Mouse (Mus musculus) kidney, embryonic 15.5 days (tissue): ENCODE data around the gene Cabp2. TPM values are rescaled to one million over a fixed set of nuclear protein-coding genes. Genes with fewer than 3 reads are reported as not detected.
"Not testable (repeated sequence)": the region's sequence is repeated elsewhere in the genome, so short reads cannot be mapped to it uniquely, and the experiment has no call there.

Experiments used
- ATAC-seq: fragments of 200-750 bp; cut with Nextera tagmentation; replicated peaks from 2 replicates; pipeline ENCODE4 v1.8.0; 2017; ENCODE audit warnings: moderate TSS enrichment; ENCODE audit not compliant: low FRiP score
- H3K27ac ChIP-seq: fragments of 300-500 bp; sonication (generic); 2 replicates; pipeline ENCODE4 v1.5.1; 2015; ENCODE audit warnings: mild to moderate bottlenecking, inconsistent platforms
- H3K27me3 ChIP-seq: fragments of 300-500 bp; sonication (generic); 2 replicates; pipeline ENCODE4 v1.6.1; 2015; ENCODE audit warnings: inconsistent platforms
- H3K36me3 ChIP-seq: fragments of 300-500 bp; sonication (generic); 2 replicates; pipeline ENCODE4 v1.6.1; 2015; ENCODE audit warnings: inconsistent platforms
- H3K4me1 ChIP-seq: fragments of 300-500 bp; sonication (generic); 2 replicates; pipeline ENCODE4 v1.6.1; 2015; ENCODE audit warnings: inconsistent platforms
- H3K4me2 ChIP-seq: fragments of 300-500 bp; sonication (generic); 2 replicates; pipeline ENCODE4 v1.6.1; 2015; ENCODE audit warnings: moderate library complexity, mild to moderate bottlenecking, inconsistent platforms
- H3K4me3 ChIP-seq: fragments of 300-500 bp; sonication (generic); replicated peaks from 2 replicates; pipeline ENCODE4 v1.5.1; 2015; ENCODE audit warnings: mild to moderate bottlenecking, inconsistent platforms
- H3K9ac ChIP-seq: fragments of 300-500 bp; sonication (generic); 2 replicates; pipeline ENCODE4 v1.6.1; 2015; ENCODE audit warnings: mild to moderate bottlenecking, inconsistent platforms
- H3K9me3 ChIP-seq: fragments of 300-500 bp; sonication (generic); replicated peaks from 2 replicates; pipeline ENCODE4 v1.6.1; 2016; ENCODE audit warnings: inconsistent platforms
- WGBS: fragments of 180-500 bp; shearing (Covaris S2); methylation state at CpG from one replicate; pipeline ENCODE4 v1.1.7; 2015; ENCODE audit warnings: mixed read lengths; 5-methylcytosine and 5-hydroxymethylcytosine counted together
- polyA plus RNA-seq: library from polyadenylated mRNA; unstranded; fragments of >200 nt; fragmentation: Nextera tagmentation; extraction: Ambion mirVana; gene quantifications from 2 replicates; pipeline ENCODE4 v1.2.1, GENCODE M21; 2015

Gene Cabp2
- polyA plus RNA-seq, 1 experiment from 2014 or later, result 0.84 TPM

DNA sequence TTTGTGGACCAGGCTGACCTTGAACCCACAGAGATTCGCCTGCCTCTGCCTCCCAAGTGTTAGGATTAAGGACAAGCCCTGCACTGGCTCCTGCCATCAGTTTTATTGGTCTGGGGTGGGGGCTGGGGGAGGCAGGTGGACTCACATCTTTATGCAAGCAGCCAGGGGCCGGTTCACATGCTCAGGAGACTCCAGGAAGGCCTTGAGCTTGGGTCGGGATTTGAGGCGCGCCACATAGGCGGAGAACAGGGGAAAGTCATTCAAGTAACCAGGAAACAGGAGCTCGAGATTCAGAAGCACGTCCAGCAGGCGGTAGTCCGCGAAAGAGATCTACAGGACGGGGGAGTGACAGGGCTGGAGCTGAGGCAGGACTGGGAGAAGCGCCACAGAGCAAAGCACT lies 24.0 kb upstream of the Cabp2 start:
- no peak overlapping the region for H3K4me3 ChIP-seq
- H3K27me3 ChIP-seq, result no peaks in the 10 kb centered on the region
- ATAC-seq, result no peak
- WGBS, result 75% methylated on average over 13 of the region's 13 CpGs
- H3K4me2 ChIP-seq, result no peak overlapping the region
- no peak overlapping the region for H3K27ac ChIP-seq
- H3K9ac ChIP-seq, result no peak overlapping the region
- H3K4me1 ChIP-seq, result no peaks in the 10 kb centered on the region
- no peaks in the 10 kb centered on the region for H3K9me3 ChIP-seq
- no peaks in the 10 kb centered on the region for H3K36me3 ChIP-seq

DNA sequence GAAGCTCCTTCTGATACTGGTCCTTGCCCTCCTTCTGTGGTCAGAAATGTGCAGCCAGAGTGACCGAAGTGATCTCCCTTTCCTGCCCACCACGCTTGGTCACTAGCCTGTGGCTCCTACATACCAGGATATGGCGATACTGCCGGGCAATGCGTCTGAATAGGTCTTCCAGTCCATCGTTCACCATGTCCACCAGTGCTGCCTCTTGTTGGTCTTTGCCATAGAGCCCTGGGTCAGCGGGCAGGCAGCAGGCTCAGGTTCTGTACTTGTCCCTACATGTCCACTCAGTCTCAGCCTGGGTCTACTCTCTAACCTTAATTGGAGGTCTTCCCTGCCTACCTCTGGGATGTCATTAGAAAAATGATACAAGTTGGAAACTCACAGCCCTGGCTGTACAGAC lies 23.4 kb upstream of the Cabp2 start:
- Histone ChIP-seq H3K27ac (no peak overlapping the region), H3K36me3 (no peaks in the 10 kb centered on the region), H3K4me3 (no peak overlapping the region), H3K9ac (no peak overlapping the region), H3K9me3 (no peaks in the 10 kb centered on the region), H3K4me1 (no peaks in the 10 kb centered on the region), H3K4me2 (no peak overlapping the region), H3K27me3 (no peaks in the 10 kb centered on the region)
- no peak for ATAC-seq
- 95% methylated on average over 7 of the region's 7 CpGs for WGBS

- no peaks in the 10 kb centered on the region for H3K4me1 ChIP-seq
- H3K9me3 ChIP-seq, result no peaks in the 10 kb centered on the region
- H3K27me3 ChIP-seq, result no peaks in the 10 kb centered on the region
- WGBS, result 95% methylated on average over 5 of the region's 5 CpGs
- ATAC-seq, result no peak
- no peak overlapping the region for H3K9ac ChIP-seq
- H3K27ac ChIP-seq, result no peak overlapping the region
- no peaks in the 10 kb centered on the region for H3K36me3 ChIP-seq
- no peak overlapping the region for H3K4me3 ChIP-seq
- H3K4me2 ChIP-seq, result no peak overlapping the region
These were observed 22.8 kb upstream of the Cabp2 start for GRCm38 (mm10) chr19:4058581-4058980.

DNA sequence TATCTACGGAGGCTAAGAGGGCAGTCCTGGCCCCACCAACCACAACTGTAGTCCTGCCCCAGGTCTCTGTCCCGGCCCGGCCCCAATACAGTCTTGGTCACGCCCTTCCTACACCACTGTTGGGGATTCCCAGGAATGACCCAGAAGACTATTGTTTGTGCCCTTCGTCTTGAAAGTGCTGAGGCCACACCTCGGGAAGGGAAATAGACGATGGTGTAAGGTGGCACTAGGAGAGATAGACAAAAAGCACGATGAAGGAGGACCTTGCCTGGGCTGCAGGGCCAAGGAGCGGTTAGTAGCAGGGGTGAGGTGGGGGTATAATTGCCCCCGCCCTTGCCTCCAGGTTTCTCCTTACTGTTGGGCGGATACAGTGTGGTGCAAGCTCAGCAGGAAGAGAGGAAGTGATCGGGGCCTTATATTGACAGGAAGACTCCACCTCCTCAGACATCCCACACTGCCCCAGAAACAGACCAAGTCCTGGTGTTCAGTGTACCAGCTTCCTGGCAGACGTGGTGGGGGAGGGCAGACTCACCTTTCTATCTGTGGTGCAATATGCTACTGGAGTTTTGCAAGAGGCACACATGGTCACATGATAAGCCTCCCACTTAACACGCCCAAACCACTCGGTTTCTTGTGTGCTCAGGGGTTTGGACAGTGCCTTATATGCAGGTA lies 22.2 kb upstream of the Cabp2 start, which contains the start of gene Gstp3:
Gene Gstp3, minus strand, starts transcription at position 501 of the 672 bp plus-strand sequence.
- Histone ChIP-seq H3K4me2 (no peak within 1 kb of the TSS), H3K4me1 (no peaks in the 10 kb centered on the region), H3K27ac (no peak within 1 kb of the TSS), H3K9ac (no peak within 1 kb of the TSS), H3K27me3 (no peaks in the 10 kb centered on the region), H3K4me3 (no peak within 1 kb of the TSS), H3K36me3 (no peaks in the 10 kb centered on the region), H3K9me3 (no peaks in the 10 kb centered on the region)
- 0 out of 2 replicates have a peak, but pooled peaks have one; percentile 33 for ATAC-seq
- 78% methylated on average over 15 of the region's 15 CpGs for WGBS

- 89% methylated on average over 8 of the region's 8 CpGs for WGBS
- H3K4me1 ChIP-seq, H3K9ac ChIP-seq, H3K4me2 ChIP-seq, H3K27ac ChIP-seq, H3K4me3 ChIP-seq, H3K9me3 ChIP-seq, ATAC-seq, H3K36me3 ChIP-seq, H3K27me3 ChIP-seq: not testable (repeated sequence)
These were observed 21.1 kb upstream of the Cabp2 start for GRCm38 (mm10) chr19:4060044-4060898.

DNA sequence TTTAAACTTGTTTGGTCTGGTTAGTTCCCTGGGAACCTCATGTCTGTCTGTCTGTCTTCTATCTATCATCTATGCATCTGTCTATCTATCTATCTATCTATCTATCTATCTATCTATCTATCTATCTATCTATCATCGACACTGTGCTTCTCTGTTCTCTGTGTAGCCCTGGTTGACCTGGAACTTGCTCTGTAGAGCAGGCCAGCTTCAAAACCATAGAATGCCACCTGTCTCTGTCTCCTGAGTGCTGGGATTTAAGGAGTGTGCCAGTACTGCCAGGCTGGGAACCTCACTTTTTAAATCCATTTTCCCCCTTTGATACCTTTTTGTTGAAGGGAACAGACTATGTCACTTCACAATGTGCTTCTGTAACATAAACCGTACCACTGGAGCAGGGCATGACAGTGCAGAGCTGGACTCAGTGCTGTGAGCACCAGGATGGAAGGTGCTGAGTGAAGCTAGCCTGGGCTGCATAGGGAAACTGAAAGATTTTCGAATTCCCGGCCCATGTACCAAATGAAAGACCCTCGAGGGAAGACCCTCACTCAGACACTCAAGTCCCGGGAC lies 20.4 kb upstream of the Cabp2 start:
- Histone ChIP-seq H3K9me3 (no peaks in the 10 kb centered on the region), H3K4me1 (no peaks in the 10 kb centered on the region), H3K9ac (no peak overlapping the region), H3K36me3 (no peaks in the 10 kb centered on the region), H3K27ac (no peak overlapping the region), H3K4me3 (no peak overlapping the region), H3K27me3 (no peaks in the 10 kb centered on the region), H3K4me2 (no peak overlapping the region)
- no peak for ATAC-seq
- 87% methylated on average over 6 of the region's 6 CpGs for WGBS

GRCm38 (mm10) chr19:4063357-4063756 lies 18.0 kb upstream of the Cabp2 start:
- not testable (repeated sequence) for H3K4me2 ChIP-seq, H3K9me3 ChIP-seq, ATAC-seq, H3K9ac ChIP-seq, H3K4me3 ChIP-seq, H3K27ac ChIP-seq, H3K27me3 ChIP-seq, H3K4me1 ChIP-seq, H3K36me3 ChIP-seq
- 54% methylated on average over 4 of the region's 4 CpGs for WGBS

- H3K4me1 ChIP-seq, ATAC-seq: not testable (repeated sequence)
- 23% methylated on average over 5 of the region's 11 CpGs for WGBS
These were observed 16.9 kb upstream of the Cabp2 start for GRCm38 (mm10) chr19:4064501-4064900.

DNA sequence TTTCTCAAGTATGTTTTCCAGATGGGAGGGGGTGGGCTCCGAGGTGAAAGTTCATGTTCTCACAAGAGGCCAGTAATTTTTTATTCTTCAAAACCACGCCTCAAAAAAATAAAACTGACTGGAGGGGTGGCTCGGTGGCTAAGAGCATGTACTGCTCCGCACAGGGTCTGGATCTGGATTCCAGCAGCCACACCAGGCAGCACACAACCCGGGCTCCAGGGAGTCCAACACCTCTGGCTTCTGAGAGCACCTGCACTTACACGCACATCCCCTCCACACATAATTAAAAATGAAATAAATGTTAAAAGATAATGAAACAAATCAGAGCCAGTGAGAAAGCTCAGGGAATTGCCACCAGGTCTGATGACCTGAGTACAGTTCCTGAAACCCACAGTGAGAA lies 15.1 kb upstream of the Cabp2 start:
- H3K9ac ChIP-seq, result no peak overlapping the region
- H3K27me3 ChIP-seq, result no peaks in the 10 kb centered on the region
- peaks cover 9% of the 10 kb centered on the region for H3K4me1 ChIP-seq
- no peaks in the 10 kb centered on the region for H3K36me3 ChIP-seq
- H3K27ac ChIP-seq, result no peak overlapping the region
- H3K4me2 ChIP-seq, result no peak overlapping the region
- no peak overlapping the region for H3K4me3 ChIP-seq
- ATAC-seq, result no peak
- WGBS, result 83% methylated on average over 6 of the region's 6 CpGs
- no peaks in the 10 kb centered on the region for H3K9me3 ChIP-seq

More at GRCm38 (mm10) chr19:4064501-4064900, 16.9 kb upstream of the Cabp2 start:
- H3K36me3 ChIP-seq, H3K9me3 ChIP-seq, H3K9ac ChIP-seq, H3K27ac ChIP-seq, H3K4me3 ChIP-seq, H3K27me3 ChIP-seq: not testable (repeated sequence)
- peak overlapping the region; percentile 28; the same call in 1 of the 2 replicates for H3K4me2 ChIP-seq

DNA sequence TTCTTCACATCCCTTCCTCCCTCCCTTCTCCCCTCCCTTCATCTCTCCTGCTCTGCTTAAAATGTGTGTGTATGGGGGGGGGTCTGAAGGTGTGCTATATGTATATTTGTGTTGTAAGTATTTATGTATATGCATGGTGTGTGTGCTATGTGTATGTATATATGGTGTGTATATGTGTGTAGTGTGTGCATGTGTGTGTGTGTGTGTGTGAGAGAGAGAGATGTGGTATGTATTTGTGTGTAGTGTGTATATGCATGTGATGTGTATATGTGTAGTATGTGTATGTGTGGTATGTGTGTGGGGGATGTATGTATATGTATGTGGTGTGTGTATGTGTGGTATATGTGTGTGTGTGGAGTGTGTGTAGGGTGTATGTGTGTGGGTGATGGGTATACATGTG lies 14.5 kb upstream of the Cabp2 start:
- ATAC-seq, result no peak
- H3K4me3 ChIP-seq, result no peak overlapping the region
- H3K9ac ChIP-seq, result no peak overlapping the region
- H3K36me3 ChIP-seq, result no peaks in the 10 kb centered on the region
- H3K27me3 ChIP-seq, result no peaks in the 10 kb centered on the region
- H3K9me3 ChIP-seq, result no peaks in the 10 kb centered on the region
- H3K4me1 ChIP-seq, result peaks cover 9% of the 10 kb centered on the region
- no peak overlapping the region for H3K27ac ChIP-seq
- H3K4me2 ChIP-seq, result no peak overlapping the region

- H3K9ac ChIP-seq, H3K27ac ChIP-seq, ATAC-seq, H3K27me3 ChIP-seq, H3K36me3 ChIP-seq, H3K4me2 ChIP-seq, H3K9me3 ChIP-seq, H3K4me3 ChIP-seq: not testable (repeated sequence)
- H3K4me1 ChIP-seq, result peaks cover 15% of the 10 kb centered on the region
- WGBS, result 87% methylated on average over 2 of the region's 2 CpGs
These were observed 13.1 kb upstream of the Cabp2 start for GRCm38 (mm10) chr19:4068242-4068641.

DNA sequence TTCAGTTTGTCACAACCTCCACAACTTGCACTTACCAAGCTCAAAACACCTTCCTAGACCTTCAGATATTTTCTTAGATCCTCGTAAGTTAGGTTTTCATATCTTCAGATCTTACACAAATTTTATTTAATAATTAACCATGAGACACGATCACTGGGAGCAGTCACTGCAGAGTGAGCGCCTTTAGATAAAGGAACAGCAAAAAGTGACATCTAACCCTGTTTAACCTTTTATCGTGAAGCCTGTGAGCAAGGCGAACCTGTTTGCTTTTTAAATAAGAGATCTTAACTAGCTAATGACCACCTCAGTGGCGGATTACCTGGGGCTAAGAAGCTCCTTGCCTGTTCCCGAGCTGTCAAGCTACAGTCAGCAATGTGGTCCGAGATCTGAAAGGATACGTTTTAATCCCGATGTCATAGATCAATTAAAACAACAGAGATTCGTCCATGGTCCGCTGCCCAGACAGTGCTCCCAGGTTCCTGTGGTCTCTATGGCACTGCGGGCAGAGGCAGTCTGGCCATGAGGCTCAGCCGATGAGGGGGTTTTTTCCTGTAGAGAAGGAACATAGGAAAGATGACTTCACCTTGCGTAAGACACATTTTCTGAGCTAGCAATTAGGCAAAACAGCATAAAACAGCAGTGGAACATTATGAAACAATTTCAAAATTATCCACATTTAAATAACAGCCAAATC lies 12.5 kb upstream of the Cabp2 start:
- no peak overlapping the region for H3K9ac ChIP-seq
- ATAC-seq, result no peak
- H3K4me3 ChIP-seq, result no peak overlapping the region
- H3K9me3 ChIP-seq, result no peaks in the 10 kb centered on the region
- H3K27ac ChIP-seq, result no peak overlapping the region
- no peaks in the 10 kb centered on the region for H3K27me3 ChIP-seq
- H3K36me3 ChIP-seq, result no peaks in the 10 kb centered on the region
- WGBS, result 63% methylated on average over 15 of the region's 15 CpGs
- H3K4me1 ChIP-seq, result peaks cover 15% of the 10 kb centered on the region
- no peak overlapping the region for H3K4me2 ChIP-seq
